Mouse (Mus musculus): Measurements from ENCODE around the gene Ghdc. TPM values are rescaled to one million over a fixed set of nuclear protein-coding genes. Genes with fewer than 3 reads are reported as not detected.

Ghdc gene
- polyA plus RNA-seq, 1 experiment from 2014 or later: 6.7 TPM

- 94% methylated on average over 2 of the region's 2 CpGs for WGBS
- H3K36me3 ChIP-seq (ENCODE audit: control insufficient read depth, insufficient read depth, low read length): no peaks in the 10 kb centered on the region
- no peak overlapping the region for H3K9ac ChIP-seq (ENCODE audit: low read depth, low read length)
- H3K4me3 ChIP-seq (ENCODE audit: low read length): no peak overlapping the region
- H3K4me1 ChIP-seq (ENCODE audit: control insufficient read depth, insufficient read depth, low read length): peaks cover 8% of the 10 kb centered on the region
- H3K4me2 ChIP-seq (ENCODE audit: low read depth, low read length): no peak overlapping the region
- H3K27me3 ChIP-seq (replicated peaks; ENCODE audit: control insufficient read depth, insufficient read depth, low read length): no peaks in the 10 kb centered on the region
- no peak for ATAC-seq
- H3K9me3 ChIP-seq (ENCODE audit: control insufficient read depth, low read length): no peaks in the 10 kb centered on the region
- H3K27ac ChIP-seq (ENCODE audit: low read length): no peak overlapping the region
These were observed 40.4 kb upstream of the Ghdc start for GRCm38 (mm10) chr11:100811132-100811531.

- Histone ChIP-seq H3K27me3 (replicated peaks; ENCODE audit: control insufficient read depth, insufficient read depth, low read length) (no peaks in the 10 kb centered on the region), H3K4me2 (ENCODE audit: low read depth, low read length) (no peak overlapping the region), H3K4me1 (ENCODE audit: control insufficient read depth, insufficient read depth, low read length) (peaks cover 5% of the 10 kb centered on the region), H3K9ac (ENCODE audit: low read depth, low read length) (no peak overlapping the region), H3K27ac (ENCODE audit: low read length) (no peak overlapping the region), H3K9me3 (ENCODE audit: control insufficient read depth, low read length) (no peaks in the 10 kb centered on the region), H3K36me3 (ENCODE audit: control insufficient read depth, insufficient read depth, low read length) (no peaks in the 10 kb centered on the region), H3K4me3 (ENCODE audit: low read length) (no peak overlapping the region)
- ATAC-seq: no peak
- 84% methylated on average over 9 of the region's 9 CpGs for WGBS
These were observed 39.8 kb upstream of the Ghdc start for GRCm38 (mm10) chr11:100810516-100810915.

GRCm38 (mm10) chr11:100806380-100807305 lies 35.9 kb upstream of the Ghdc start:
- WGBS: 76% methylated on average over 20 of the region's 20 CpGs
- H3K9ac ChIP-seq (ENCODE audit: low read depth, low read length): no peak overlapping the region
- H3K4me2 ChIP-seq (ENCODE audit: low read depth, low read length): no peak overlapping the region
- H3K27ac ChIP-seq (ENCODE audit: low read length): no peak overlapping the region
- no peaks in the 10 kb centered on the region for H3K27me3 ChIP-seq (replicated peaks; ENCODE audit: control insufficient read depth, insufficient read depth, low read length)
- H3K36me3 ChIP-seq (ENCODE audit: control insufficient read depth, insufficient read depth, low read length): peaks cover 17% of the 10 kb centered on the region; the same call in 1 of the 2 replicates
- H3K4me3 ChIP-seq (ENCODE audit: low read length): no peak overlapping the region
- no peaks in the 10 kb centered on the region; the same call in 1 of the 2 replicates for H3K4me1 ChIP-seq (ENCODE audit: control insufficient read depth, insufficient read depth, low read length)
- ATAC-seq: no peak
- H3K9me3 ChIP-seq (ENCODE audit: control insufficient read depth, low read length): no peaks in the 10 kb centered on the region

- no peak for ATAC-seq
- Histone ChIP-seq H3K27me3 (replicated peaks; ENCODE audit: control insufficient read depth, insufficient read depth, low read length) (no peaks in the 10 kb centered on the region), H3K4me2 (ENCODE audit: low read depth, low read length) (no peak overlapping the region), H3K4me3 (ENCODE audit: low read length) (no peak overlapping the region), H3K9me3 (ENCODE audit: control insufficient read depth, low read length) (no peaks in the 10 kb centered on the region), H3K27ac (ENCODE audit: low read length) (no peak overlapping the region), H3K4me1 (ENCODE audit: control insufficient read depth, insufficient read depth, low read length) (no peaks in the 10 kb centered on the region; the same call in 1 of the 2 replicates), H3K9ac (ENCODE audit: low read depth, low read length) (no peak overlapping the region), H3K36me3 (ENCODE audit: control insufficient read depth, insufficient read depth, low read length) (peaks cover 23% of the 10 kb centered on the region; the same call in 1 of the 2 replicates)
- 78% methylated on average over 7 of the region's 7 CpGs for WGBS
These were observed 34.8 kb upstream of the Ghdc start for GRCm38 (mm10) chr11:100805535-100805934.

- WGBS: 95% methylated on average over 10 of the region's 10 CpGs
- peaks cover 23% of the 10 kb centered on the region; the same call in 1 of the 2 replicates for H3K36me3 ChIP-seq (ENCODE audit: control insufficient read depth, insufficient read depth, low read length)
- H3K9ac ChIP-seq (ENCODE audit: low read depth, low read length): no peak overlapping the region
- no peaks in the 10 kb centered on the region; the same call in 1 of the 2 replicates for H3K4me1 ChIP-seq (ENCODE audit: control insufficient read depth, insufficient read depth, low read length)
- no peak overlapping the region for H3K4me2 ChIP-seq (ENCODE audit: low read depth, low read length)
- no peaks in the 10 kb centered on the region for H3K27me3 ChIP-seq (replicated peaks; ENCODE audit: control insufficient read depth, insufficient read depth, low read length)
- no peak overlapping the region for H3K4me3 ChIP-seq (ENCODE audit: low read length)
- H3K27ac ChIP-seq (ENCODE audit: low read length): no peak overlapping the region
- ATAC-seq: no peak
- no peaks in the 10 kb centered on the region for H3K9me3 ChIP-seq (ENCODE audit: control insufficient read depth, low read length)
These were observed 33.7 kb upstream of the Ghdc start for GRCm38 (mm10) chr11:100804409-100804808.

- Histone ChIP-seq H3K9me3 (ENCODE audit: control insufficient read depth, low read length) (no peaks in the 10 kb centered on the region), H3K4me3 (ENCODE audit: low read length) (no peak overlapping the region), H3K27me3 (replicated peaks; ENCODE audit: control insufficient read depth, insufficient read depth, low read length) (no peaks in the 10 kb centered on the region), H3K4me2 (ENCODE audit: low read depth, low read length) (no peak overlapping the region), H3K9ac (ENCODE audit: low read depth, low read length) (no peak overlapping the region), H3K4me1 (ENCODE audit: control insufficient read depth, insufficient read depth, low read length) (no peaks in the 10 kb centered on the region), H3K36me3 (ENCODE audit: control insufficient read depth, insufficient read depth, low read length) (peaks cover 23% of the 10 kb centered on the region), H3K27ac (ENCODE audit: low read length) (no peak overlapping the region)
- WGBS: 64% methylated on average over 5 of the region's 5 CpGs
- ATAC-seq: no peak
These were observed 28.7 kb upstream of the Ghdc start for GRCm38 (mm10) chr11:100799426-100799825.

- Histone ChIP-seq H3K4me2 (ENCODE audit: low read depth, low read length) (no peak overlapping the region), H3K4me3 (ENCODE audit: low read length) (no peak overlapping the region), H3K9ac (ENCODE audit: low read depth, low read length) (no peak overlapping the region), H3K27me3 (replicated peaks; ENCODE audit: control insufficient read depth, insufficient read depth, low read length) (no peaks in the 10 kb centered on the region), H3K36me3 (ENCODE audit: control insufficient read depth, insufficient read depth, low read length) (peaks cover 10% of the 10 kb centered on the region), H3K9me3 (ENCODE audit: control insufficient read depth, low read length) (no peaks in the 10 kb centered on the region), H3K27ac (ENCODE audit: low read length) (no peak overlapping the region), H3K4me1 (ENCODE audit: control insufficient read depth, insufficient read depth, low read length) (no peaks in the 10 kb centered on the region)
- WGBS: 69% methylated on average over 8 of the region's 8 CpGs
- no peak for ATAC-seq
These were observed 25.8 kb upstream of the Ghdc start for GRCm38 (mm10) chr11:100796585-100796984.

GRCm38 (mm10) chr11:100795386-100795785 lies 24.6 kb upstream of the Ghdc start:
- no peaks in the 10 kb centered on the region for H3K9me3 ChIP-seq (ENCODE audit: control insufficient read depth, low read length)
- H3K4me2 ChIP-seq (ENCODE audit: low read depth, low read length): no peak overlapping the region
- ATAC-seq: no peak
- H3K36me3 ChIP-seq (ENCODE audit: control insufficient read depth, insufficient read depth, low read length): peaks cover 4% of the 10 kb centered on the region; the same call in 1 of the 2 replicates
- no peak overlapping the region for H3K4me3 ChIP-seq (ENCODE audit: low read length)
- H3K27me3 ChIP-seq (replicated peaks; ENCODE audit: control insufficient read depth, insufficient read depth, low read length): no peaks in the 10 kb centered on the region
- no peaks in the 10 kb centered on the region for H3K4me1 ChIP-seq (ENCODE audit: control insufficient read depth, insufficient read depth, low read length)
- no peak overlapping the region for H3K27ac ChIP-seq (ENCODE audit: low read length)
- no peak overlapping the region for H3K9ac ChIP-seq (ENCODE audit: low read depth, low read length)
- 92% methylated on average over 2 of the region's 2 CpGs for WGBS

- no peaks in the 10 kb centered on the region for H3K9me3 ChIP-seq (ENCODE audit: control insufficient read depth, low read length)
- H3K4me1 ChIP-seq (ENCODE audit: control insufficient read depth, insufficient read depth, low read length): no peaks in the 10 kb centered on the region
- H3K27me3 ChIP-seq (replicated peaks; ENCODE audit: control insufficient read depth, insufficient read depth, low read length): no peaks in the 10 kb centered on the region
- peaks cover 14% of the 10 kb centered on the region for H3K36me3 ChIP-seq (ENCODE audit: control insufficient read depth, insufficient read depth, low read length)
- H3K4me3 ChIP-seq (ENCODE audit: low read length): no peak overlapping the region
- no peak overlapping the region for H3K27ac ChIP-seq (ENCODE audit: low read length)
- H3K4me2 ChIP-seq (ENCODE audit: low read depth, low read length): no peak overlapping the region
- ATAC-seq: no peak
- 88% methylated on average over 2 of the region's 2 CpGs for WGBS
- H3K9ac ChIP-seq (ENCODE audit: low read depth, low read length): no peak overlapping the region
These were observed 20.8 kb upstream of the Ghdc start for GRCm38 (mm10) chr11:100791457-100792049.

All from intestine, embryonic 16.5 days (tissue).